Mouse (Mus musculus): Measurements from ENCODE around the gene Gbp7.
"Not testable (repeated sequence)": the region's sequence is repeated elsewhere in the genome, so short reads cannot be mapped to it uniquely, and the experiment has no call there.

Gene Gbp7

DNA sequence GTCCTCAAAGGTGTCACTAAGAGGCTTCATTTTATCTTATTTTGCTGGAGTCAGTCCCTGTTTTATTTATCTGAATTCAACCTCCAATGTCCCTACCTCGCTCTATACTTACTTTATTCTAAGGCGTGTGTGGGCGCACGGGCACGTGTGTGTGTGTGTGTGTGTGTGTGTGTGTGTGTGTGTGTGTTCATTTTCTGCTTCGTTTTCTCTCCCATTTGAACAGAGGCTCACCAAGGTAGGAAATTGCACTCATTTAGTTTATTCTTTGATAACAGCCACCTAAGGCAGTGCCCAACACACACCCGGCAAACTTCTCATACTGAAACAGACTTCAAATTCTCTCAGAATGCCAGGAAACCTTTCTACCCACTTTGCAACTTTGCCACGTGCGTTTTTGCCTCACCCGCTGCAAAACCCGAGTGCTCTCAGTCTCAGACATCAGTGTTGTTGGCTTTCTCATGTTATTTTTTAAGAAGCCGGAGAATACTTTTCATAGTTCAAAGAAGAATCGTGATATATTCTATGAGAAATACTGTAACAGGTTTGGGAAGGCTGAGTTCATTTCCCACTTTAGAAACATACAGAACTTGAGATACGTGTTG lies 31.0 kb downstream of the Gbp7 start:
- DNase-seq (ENCODE audit: low spot score in 2 of 2), result no peak

DNA sequence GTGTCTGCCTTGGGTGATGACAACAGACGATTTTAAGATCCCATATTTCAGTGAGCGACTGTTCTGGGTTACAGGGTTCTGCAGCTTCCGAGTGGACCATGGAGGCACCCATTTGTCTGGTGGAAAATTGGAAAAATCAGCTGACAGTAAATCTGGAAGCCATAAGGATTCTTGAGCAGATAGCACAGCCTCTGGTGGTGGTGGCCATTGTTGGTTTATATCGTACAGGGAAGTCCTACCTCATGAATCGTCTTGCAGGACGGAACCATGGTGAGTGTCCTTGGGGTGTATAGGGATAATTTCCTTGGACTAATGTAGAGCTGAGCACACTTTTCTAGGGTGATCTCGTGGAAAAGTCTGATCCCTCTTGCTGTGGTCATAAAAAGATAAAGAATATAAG lies 31.5 kb downstream of the Gbp7 start:
- DNase-seq (ENCODE audit: low spot score in 2 of 2), result no peak

DNA sequence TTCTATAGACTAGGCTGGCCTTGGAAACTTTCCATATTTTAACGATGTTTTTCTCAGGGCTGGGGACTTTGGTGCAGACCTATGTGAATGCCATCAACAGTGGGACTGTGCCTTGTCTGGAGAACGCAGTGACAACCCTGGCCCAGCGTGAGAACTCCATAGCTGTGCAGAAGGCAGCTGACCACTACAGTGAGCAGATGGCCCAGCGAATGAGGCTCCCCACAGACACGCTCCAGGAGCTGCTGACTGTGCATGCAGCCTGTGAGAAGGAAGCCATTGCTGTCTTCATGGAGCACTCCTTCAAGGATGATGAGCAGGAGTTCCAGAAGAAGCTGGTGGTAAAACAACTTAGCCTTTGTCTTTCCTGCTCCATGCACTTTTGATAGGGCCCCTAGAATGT lies 37.3 kb downstream of the Gbp7 start:
- not testable (repeated sequence) for DNase-seq (ENCODE audit: low spot score in 2 of 2)

DNA sequence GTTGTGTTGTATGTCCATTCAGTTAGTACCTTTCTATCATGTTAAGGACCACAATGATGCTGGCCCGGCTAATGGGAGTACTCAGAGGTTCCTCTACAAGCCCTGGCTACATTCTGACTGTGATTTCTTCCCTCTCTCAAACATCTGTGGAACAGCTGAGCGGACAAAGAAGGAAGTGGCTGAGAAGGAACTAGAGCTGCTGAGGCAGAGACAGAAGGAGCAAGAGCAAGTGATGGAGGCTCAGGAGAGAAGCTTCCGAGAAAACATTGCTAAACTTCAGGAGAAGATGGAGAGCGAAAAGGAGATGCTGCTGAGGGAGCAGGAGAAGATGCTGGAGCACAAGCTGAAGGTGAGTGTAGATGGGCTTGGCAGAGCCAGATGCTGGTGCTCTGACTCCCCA lies 40.6 kb downstream of the Gbp7 start:
- DNase-seq (ENCODE audit: low spot score in 2 of 2), result no peak

DNA sequence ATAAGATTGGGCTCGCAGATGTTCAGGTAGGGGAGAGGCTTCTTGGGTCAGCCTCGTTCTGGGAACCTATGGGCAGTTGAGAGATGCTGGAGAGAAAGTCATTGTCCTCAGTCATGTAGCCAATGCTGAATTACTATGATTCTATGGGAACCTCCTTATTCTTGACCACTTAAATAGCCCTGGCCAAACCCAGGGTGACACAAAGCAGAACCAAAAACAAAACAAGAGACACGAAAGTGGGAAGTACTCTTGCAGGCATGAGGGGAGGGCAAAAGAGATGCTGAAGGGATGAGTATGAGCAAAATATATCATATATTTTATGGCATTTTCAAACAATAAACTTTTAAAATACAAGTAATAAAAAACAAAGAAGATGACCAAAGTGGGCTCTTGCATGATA lies 47.0 kb downstream of the Gbp7 start:
- DNase-seq (ENCODE audit: low spot score in 2 of 2), result no peak

DNA sequence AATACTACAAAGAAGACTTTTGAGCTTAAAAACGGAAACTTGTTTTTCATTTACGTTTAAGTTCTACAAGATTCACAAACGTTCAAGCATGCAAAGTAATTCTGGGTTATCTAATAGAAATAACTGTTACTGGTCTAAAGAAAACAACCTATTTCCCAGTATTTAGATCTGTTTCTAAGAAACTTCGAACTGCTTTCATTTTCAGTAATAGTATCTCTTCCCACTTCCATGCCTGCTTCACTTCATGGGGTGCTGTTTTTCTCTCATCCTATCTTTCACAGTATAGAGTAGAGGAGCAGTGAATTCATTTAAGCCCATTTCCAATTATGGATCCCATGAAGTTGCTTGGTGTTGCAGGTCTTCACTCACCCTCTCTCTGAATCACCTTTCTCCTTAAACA lies 48.2 kb downstream of the Gbp7 start:
- DNase-seq (ENCODE audit: low spot score in 2 of 2), result no peak

DNA sequence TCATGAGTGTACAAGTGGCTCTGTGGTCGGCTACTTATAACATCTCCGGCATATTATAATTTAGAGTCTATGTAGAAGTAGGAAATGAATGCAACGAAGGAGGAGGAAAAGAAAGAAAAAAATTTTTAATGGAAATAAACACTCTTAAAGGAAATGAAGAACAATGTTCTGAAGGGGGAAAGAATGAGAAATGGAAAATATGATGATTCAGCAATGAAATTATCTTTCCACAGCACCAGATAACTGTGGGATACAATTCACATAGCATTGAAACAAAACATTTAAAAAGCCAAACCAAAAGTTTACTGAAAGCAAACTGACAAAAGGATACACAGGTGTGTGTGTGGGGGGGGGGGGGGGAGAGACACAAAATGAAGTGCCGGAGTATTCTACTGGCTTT lies 52.9 kb downstream of the Gbp7 start:
- no peak for DNase-seq (ENCODE audit: low spot score in 2 of 2)

DNA sequence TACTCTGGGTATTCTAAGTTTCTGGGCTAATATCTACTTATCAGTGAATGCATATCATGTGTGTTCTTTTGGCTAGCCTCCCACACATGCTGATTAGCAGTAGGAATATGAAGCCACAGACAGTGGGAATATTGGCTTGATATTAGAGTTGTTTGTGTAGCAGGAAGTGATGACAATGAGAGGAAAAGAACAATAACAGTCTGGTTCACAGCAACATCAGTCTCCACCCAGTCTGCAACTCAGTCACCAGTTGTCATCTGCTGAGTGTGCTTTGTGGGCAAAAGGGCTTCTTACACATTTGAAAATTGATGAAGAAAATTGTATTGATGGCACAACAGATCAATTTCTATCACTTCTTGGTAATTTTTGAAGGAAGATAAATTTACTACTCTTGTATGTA lies 57.2 kb downstream of the Gbp7 start:
- no peak for DNase-seq (ENCODE audit: low spot score in 2 of 2)

DNA sequence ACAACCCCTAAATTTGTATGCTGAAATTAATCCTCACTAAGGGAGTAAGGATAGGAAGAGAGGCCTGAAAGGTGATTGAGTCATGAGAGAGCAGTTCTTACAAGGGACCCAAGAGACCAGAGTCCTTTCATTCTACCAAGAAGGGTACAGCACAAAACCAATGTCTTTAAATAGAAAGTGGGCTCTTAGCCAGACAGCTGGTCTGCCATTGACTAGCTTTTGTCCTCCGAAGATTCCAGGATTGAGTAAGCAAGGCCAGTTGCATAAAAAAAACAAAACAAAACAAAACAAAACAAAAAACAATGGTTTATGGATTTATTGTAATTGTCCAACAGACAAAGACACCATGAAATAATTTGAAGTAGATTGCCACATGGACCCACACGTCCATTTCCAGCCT lies 58.7 kb downstream of the Gbp7 start:
- no peak for DNase-seq (ENCODE audit: low spot score in 2 of 2)

DNA sequence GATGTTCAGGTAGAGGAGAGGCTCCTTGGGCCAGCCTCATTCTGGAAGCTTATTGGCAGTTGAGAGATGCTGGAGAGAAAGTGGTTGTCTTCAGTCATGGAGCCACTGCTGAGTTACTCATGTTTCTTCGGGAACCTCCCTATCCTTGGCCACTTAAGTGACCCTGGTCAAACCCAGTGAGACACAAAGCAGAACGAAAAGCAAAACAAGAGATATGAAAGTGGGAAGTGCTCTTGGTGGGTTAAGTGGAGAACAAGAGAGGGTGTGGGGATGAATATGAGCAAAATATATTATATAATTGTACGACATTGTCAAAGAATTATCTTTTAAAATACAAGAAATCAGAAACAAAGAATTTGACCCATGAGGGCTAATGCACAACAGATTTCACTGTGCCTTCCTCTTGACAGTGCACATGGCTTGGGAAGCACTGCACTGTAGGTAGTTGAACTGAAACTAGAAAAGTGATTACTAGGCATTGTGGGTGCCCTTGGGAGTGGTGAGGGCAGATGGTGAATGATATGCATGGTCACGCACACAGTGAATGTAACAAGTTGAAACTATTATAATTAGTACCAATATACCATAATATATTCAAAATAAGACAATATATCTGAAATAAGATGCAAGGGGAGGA lies 60.4 kb downstream of the Gbp7 start:
- no peak for DNase-seq (ENCODE audit: low spot score in 2 of 2)

DNA sequence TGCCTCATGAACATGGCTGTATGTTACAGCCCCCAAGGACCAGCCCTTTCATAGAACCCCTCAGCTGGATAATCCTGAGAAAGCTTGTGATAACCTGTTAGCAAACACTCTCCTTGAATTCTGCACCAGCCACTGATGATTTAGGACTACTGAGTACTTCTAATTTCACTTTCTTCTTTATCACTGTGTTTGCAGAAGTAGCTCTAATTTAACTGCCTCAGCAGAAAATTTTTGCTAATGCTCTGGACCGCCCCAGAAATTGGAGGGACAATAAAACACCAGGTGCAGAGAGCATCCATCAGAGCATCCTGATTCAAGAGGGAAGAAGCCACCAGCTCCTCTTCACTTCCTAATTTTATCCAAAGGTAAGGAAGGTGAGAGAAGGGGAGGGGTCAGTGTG lies 64.4 kb downstream of the Gbp7 start, which contains the start of gene Gbp2b:
Gene Gbp2b, plus strand, starts transcription at position 301 of the 400 bp plus-strand sequence.
- DNase-seq (ENCODE audit: low spot score in 2 of 2), result no peak

DNA sequence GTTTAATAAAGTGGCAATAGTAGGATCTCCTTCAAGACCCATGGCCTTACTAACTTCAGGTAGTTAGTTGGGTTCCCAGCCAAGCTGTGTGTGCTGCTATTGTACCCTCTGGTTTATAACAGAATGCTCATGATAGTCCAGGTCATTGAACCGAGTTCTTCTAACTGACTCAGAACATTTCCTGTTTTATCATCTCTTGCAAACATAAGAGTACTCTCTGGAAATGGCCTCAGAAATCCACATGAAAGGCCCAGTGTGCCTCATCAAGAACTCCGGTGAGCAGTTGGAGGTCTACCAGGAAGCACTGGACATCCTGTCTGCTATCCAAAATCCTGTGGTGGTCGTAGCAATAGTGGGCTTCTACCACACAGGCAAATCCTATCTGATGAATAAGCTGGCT lies 67.8 kb downstream of the Gbp7 start:
- DNase-seq (ENCODE audit: low spot score in 2 of 2), result no peak
